Mouse (Mus musculus) C2C12 (cell line): Measurements from ENCODE around the gene Phospho2.

Experiments
- CEBPB ChIP-seq: IDR thresholded peaks from one replicate; pipeline ENCODE4 v1.6.1; 2011; ENCODE audit warnings: low read depth, mild to moderate bottlenecking, control low read depth, moderate library complexity
- CTCF ChIP-seq: IDR thresholded peaks from one replicate; pipeline ENCODE4 v1.5.1; 2011; ENCODE audit not compliant: control insufficient read depth, insufficient read depth, insufficient read length
- FOSL1 ChIP-seq: IDR thresholded peaks from one replicate; pipeline ENCODE4 v1.8.0; 2011; ENCODE audit warnings: mild to moderate bottlenecking, low read length; ENCODE audit not compliant: poor library complexity, insufficient read depth, severe bottlenecking
- MAX ChIP-seq: IDR thresholded peaks from one replicate; pipeline ENCODE4 v1.6.1; 2011; ENCODE audit warnings: mild to moderate bottlenecking, control low read depth
- MYOG ChIP-seq: IDR thresholded peaks from one replicate; pipeline ENCODE4 v1.6.1; 2011; ENCODE audit not compliant: control insufficient read depth, insufficient read length; ENCODE audit errors: extremely low read depth
- USF1 ChIP-seq: IDR thresholded peaks from one replicate; pipeline ENCODE4 v1.6.1; 2011; ENCODE audit warnings: low read depth, mild to moderate bottlenecking, control low read depth, moderate library complexity

DNA sequence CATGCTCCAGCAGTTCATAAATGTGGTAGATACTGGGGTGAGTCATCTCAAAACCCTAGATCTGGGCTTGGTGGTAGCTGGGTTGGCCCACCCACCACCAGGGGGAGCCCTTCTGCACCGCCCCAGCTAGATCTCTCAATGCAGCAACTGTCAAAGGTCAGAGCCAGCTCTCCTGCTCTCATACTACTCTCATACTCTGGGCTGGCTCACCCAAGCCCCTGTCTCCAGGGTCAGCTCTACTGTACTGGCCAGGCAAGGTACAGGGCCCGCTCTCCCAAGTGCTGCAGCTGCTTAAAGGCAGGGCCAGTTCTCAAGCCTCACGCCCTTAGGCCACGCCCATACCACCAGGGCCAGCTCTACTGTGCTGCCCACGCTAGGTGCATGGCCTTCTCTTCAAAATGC lies 13.5 kb downstream of the Phospho2 start:
- peak; percentile 52 for TF ChIP-seq CTCF
- no peak for TF ChIP-seq MAX
- TF ChIP-seq USF1, result no peak
- TF ChIP-seq FOSL1, result no peak
- TF ChIP-seq MYOG, result no peak
- TF ChIP-seq CEBPB, result no peak
